In the genomic region with DNA sequence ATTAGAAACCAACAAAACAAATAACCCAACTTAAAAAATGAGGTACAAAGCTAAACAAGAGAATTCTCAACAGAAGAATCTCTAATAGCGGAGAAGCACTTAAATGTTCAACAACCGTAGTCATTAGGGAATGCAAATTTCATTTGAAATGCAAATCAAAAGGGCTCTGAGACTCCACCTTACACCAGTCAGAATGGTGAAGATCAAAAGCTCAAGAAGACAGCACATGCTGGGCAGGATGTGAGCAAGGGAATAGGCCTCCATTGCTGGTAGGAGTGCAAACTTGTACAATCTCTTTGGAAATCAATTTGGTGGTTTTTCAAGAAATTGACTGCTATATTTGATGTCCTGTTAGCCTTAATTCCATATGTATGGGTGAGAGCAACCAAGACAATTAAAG, we compare ENCODE assay signal across 27 mouse cellular contexts. TPM values are rescaled to one million over a fixed set of nuclear protein-coding genes. Genes with fewer than 3 reads are reported as not detected.
DNase-seq lines count a peak whose midpoint lies in the region; ATAC-seq and TF ChIP-seq lines count a peak whose summit lies in the region.
"Had no signal": no experiment of that assay in that cellular context is flagged by ENCODE, and none has a peak within 500 bp of the region (broad histone marks: within the 10 kb centered on the region; RNA-seq: fewer than 3 reads in every experiment).

No protein-coding gene starts in this region.

- no peaks in the 10 kb centered on the region for H3K36me3 ChIP-seq in ES-E14 (ENCODE audit: control insufficient read depth, insufficient read depth, low read length, poor library complexity, severe bottlenecking)
- H3K36me3 ChIP-seq in kidney, embryonic 15.5 days = no peaks in the 10 kb centered on the region
- no peaks in the 10 kb centered on the region for H3K36me3 ChIP-seq in forebrain, postnatal 0 days (ENCODE audit: insufficient read depth)
- H3K36me3 ChIP-seq: G1E had no signal

- 56% methylated on average over 2 of the region's 2 CpGs for WGBS in kidney, embryonic 15.5 days
- WGBS in forebrain, postnatal 0 days = 47% methylated on average over 2 of the region's 2 CpGs

- peak; percentile 50 for DNase-seq in ES-CJ7 (ENCODE audit: low read depth, low spot score)
- DNase-seq in ES-E14 (ENCODE audit: low read depth, low spot score) = peak; percentile 9
- peak; percentile 24 for DNase-seq in R1 (ENCODE audit: low read depth, low spot score)
- DNase-seq in ZHBTc4 (ENCODE audit: low read depth, low spot score) = peak; percentile 44
- DNase-seq in kidney, postnatal 36 days = no peak
- no peak for DNase-seq in heart, postnatal 14 days
- DNase-seq in forebrain, postnatal 0 days = no peak
- DNase-seq: adrenal gland, adult 2 months; adrenal gland, adult 8-10 months; adrenal gland, postnatal 10 days; adrenal gland, postnatal 14 days; adrenal gland, postnatal 25 days; adrenal gland, postnatal 36 days; B cell, adult 2 months; cerebellum, adult 11 months; cerebellum, adult 11-12 months; cerebellum, adult 18-20 months; cerebellum, adult 2 months; cerebellum, adult 8-10 months; cerebellum, adult 9-10 months had no signal

- in situ Hi-C loops in ES-E14 (cut with MboI; ENCODE audit: low sequenced_read_pairs in 2 of 2, unreplicated experiment in 2 of 2) = no loop called here

- no peak overlapping the region for H3K4me3 ChIP-seq in ES-E14 (ENCODE audit: insufficient read depth in 1 of 2, low read depth in 1 of 2, low read length in 2 of 2, poor library complexity in 1 of 2, severe bottlenecking in 1 of 2)
- no peak overlapping the region for H3K4me3 ChIP-seq in kidney, embryonic 15.5 days (replicated peaks)
- H3K4me3 ChIP-seq in forebrain, postnatal 0 days (ENCODE audit: low read depth, low read length) = no peak overlapping the region

- H3K4me2 ChIP-seq in kidney, embryonic 15.5 days = no peak overlapping the region
- no peak overlapping the region for H3K4me2 ChIP-seq in forebrain, postnatal 0 days (ENCODE audit: low read depth)

- no peaks in the 10 kb centered on the region for H3K27me3 ChIP-seq in kidney, embryonic 15.5 days
- no peaks in the 10 kb centered on the region for H3K27me3 ChIP-seq in forebrain, postnatal 0 days (ENCODE audit: insufficient read depth, low read length)
- H3K27me3 ChIP-seq: CH12.LX, Patski had no signal

- no peaks in the 10 kb centered on the region for H3K4me1 ChIP-seq in ES-E14 (ENCODE audit: control insufficient read depth in 2 of 2, insufficient read depth in 2 of 2, low read length in 2 of 2, poor library complexity in 1 of 2)
- no peaks in the 10 kb centered on the region for H3K4me1 ChIP-seq in kidney, embryonic 15.5 days
- H3K4me1 ChIP-seq in forebrain, postnatal 0 days (ENCODE audit: insufficient read depth) = no peaks in the 10 kb centered on the region

- no peak for TF ChIP-seq CTCF in forebrain, postnatal 0 days (IDR thresholded peaks at IDR 0.05; ENCODE audit: low read depth)

- ATAC-seq in kidney, embryonic 15.5 days (replicated peaks; ENCODE audit: low FRiP score) = no peak
- ATAC-seq in forebrain, postnatal 0 days = no peak
- ATAC-seq: activated CD4-positive, CD25-positive, alpha-beta regulatory T cell, adult 4 months; CD4-positive, CD25-positive, alpha-beta regulatory T cell, adult 4 months; Patski had no signal

- no peak overlapping the region for H3K27ac ChIP-seq in ES-E14 (ENCODE audit: insufficient read depth, low read depth, low read length, poor library complexity, severe bottlenecking)
- no peak overlapping the region for H3K27ac ChIP-seq in kidney, embryonic 15.5 days
- no peak overlapping the region for H3K27ac ChIP-seq in forebrain, postnatal 0 days (ENCODE audit: low read depth, low read length)

- H3K9ac ChIP-seq in ES-E14 (ENCODE audit: insufficient read depth, low read depth, low read length, poor library complexity, severe bottlenecking) = no peak overlapping the region
- no peak overlapping the region for H3K9ac ChIP-seq in kidney, embryonic 15.5 days
- no peak overlapping the region for H3K9ac ChIP-seq in forebrain, postnatal 0 days

- intact Hi-C loops in heart, postnatal 14 days (cut with DNase I) = no loop called here

- no peaks in the 10 kb centered on the region for H3K9me3 ChIP-seq in ES-E14 (ENCODE audit: control insufficient read depth, insufficient read depth, low read depth, low read length)
- no peaks in the 10 kb centered on the region for H3K9me3 ChIP-seq in kidney, embryonic 15.5 days (replicated peaks)
- no peaks in the 10 kb centered on the region for H3K9me3 ChIP-seq in forebrain, postnatal 0 days (ENCODE audit: low read length)
- H3K9me3 ChIP-seq: G1E had no signal

TF ChIP-seq in ES-E14, 5 proteins besides CTCF, POLR2A, EP300 and RAD21:
- TF ChIP-seq MAFK (IDR thresholded peaks at IDR 0.05; ENCODE audit: insufficient read depth, low read depth, low read length) = no peak
- TF ChIP-seq HCFC1 (IDR thresholded peaks at IDR 0.05; ENCODE audit: borderline replicate concordance, insufficient read depth, low read length) = no peak
- TF ChIP-seq ZNF384 (IDR thresholded peaks at IDR 0.05; ENCODE audit: low read depth, low read length) = no peak
- no peak for TF ChIP-seq ZC3H11A (IDR thresholded peaks at IDR 0.05; ENCODE audit: borderline replicate concordance, low read depth, low read length)
- TF ChIP-seq CHD2 (IDR thresholded peaks at IDR 0.05; ENCODE audit: low read depth, low read length) = no peak

RNA-seq across cellular contexts. Expression of gene March1, which starts 8.2 kb away (rescaled TPM):
- total RNA-seq in ES-E14 (2012; rRNA removed) = 0.22 and 0.32 TPM in 2 replicates
- 0.44 and 0.49 TPM in 2 replicates for polyA plus RNA-seq in kidney, embryonic 15.5 days (2015; fragmentation: Nextera tagmentation; extraction: Ambion mirVana)
- total RNA-seq in heart, postnatal 14 days (2021) = 1 to 10 TPM; 1.2 to 1.3 TPM
- total RNA-seq in forebrain, postnatal 0 days (2014; rRNA removed) = 57.3 and 77.2 TPM in 2 replicates
- polyA plus RNA-seq in forebrain, postnatal 0 days (2015; fragmentation: Nextera tagmentation; extraction: Ambion mirVana) = 22.0 and 40.0 TPM in 2 replicates
- total RNA-seq: MEL had no signal
- polyA plus RNA-seq: G1E had no signal

Comparison
In these comparisons a context has a peak if more than half of its experiments do, and no peak if none do; other contexts are left out.
1. DNase-seq: peak in ES-CJ7 (single experiment), ES-E14 (single experiment), R1 (single experiment) and ZHBTc4 (single experiment); none in kidney, postnatal 36 days (0 of 2), heart, postnatal 14 days (0 of 2) and forebrain, postnatal 0 days (single experiment).
2. RNA of gene March1, which starts 8.2 kb away (total RNA-seq): 57.3 to 77.2 TPM in forebrain, postnatal 0 days; 1.2 to 1.3 TPM in heart, postnatal 14 days and 0.22 to 0.32 TPM in ES-E14; every median in the first group is over 10 times any median in the second.